Mouse (Mus musculus) C2C12 (cell line): ENCODE results near the gene Fam3c. TPM values are rescaled to one million over a fixed set of nuclear protein-coding genes. Genes with fewer than 3 reads are reported as not detected.
A peak's percentile ranks its signal among the peaks of the same experiment; 100 is the strongest.

Experiments used
- H3K27me3 ChIP-seq: one replicate; pipeline ENCODE4 v1.6.1; 2011; ENCODE audit not compliant: control insufficient read depth, insufficient read depth, insufficient read length
- H3K36me3 ChIP-seq: one replicate; pipeline ENCODE4 v1.6.1; 2011; ENCODE audit not compliant: control insufficient read depth, insufficient read depth
- H3K4me3 ChIP-seq: one replicate; pipeline ENCODE4 v1.5.1; 2011; ENCODE audit warnings: mild to moderate bottlenecking, control low read depth; ENCODE audit not compliant: poor library complexity, insufficient read depth, severe bottlenecking
- H3K79me2 ChIP-seq: one replicate; pipeline ENCODE4 v1.6.1; 2011; ENCODE audit not compliant: control insufficient read depth, insufficient read depth
- H3K79me3 ChIP-seq: one replicate; pipeline ENCODE4 v1.6.1; 2011; ENCODE audit warnings: low read depth, control low read depth
- H3ac ChIP-seq: one replicate; pipeline ENCODE3; 2011; ENCODE audit warnings: low read depth; ENCODE audit not compliant: control insufficient read depth, insufficient read length
- CEBPB ChIP-seq: IDR thresholded peaks from one replicate; pipeline ENCODE4 v1.6.1; 2011; ENCODE audit warnings: low read depth, mild to moderate bottlenecking, control low read depth, moderate library complexity
- CTCF ChIP-seq: IDR thresholded peaks from one replicate; pipeline ENCODE4 v1.5.1; 2011; ENCODE audit not compliant: control insufficient read depth, insufficient read depth, insufficient read length
- FOSL1 ChIP-seq: IDR thresholded peaks from one replicate; pipeline ENCODE4 v1.8.0; 2011; ENCODE audit warnings: mild to moderate bottlenecking, low read length; ENCODE audit not compliant: poor library complexity, insufficient read depth, severe bottlenecking
- MAX ChIP-seq: IDR thresholded peaks from one replicate; pipeline ENCODE4 v1.6.1; 2011; ENCODE audit warnings: mild to moderate bottlenecking, control low read depth
- MYOD1 ChIP-seq: IDR thresholded peaks from one replicate; pipeline ENCODE4 v1.6.1; 2011; ENCODE audit warnings: low read depth; ENCODE audit not compliant: control insufficient read depth, insufficient read length
- MYOG ChIP-seq: IDR thresholded peaks from one replicate; pipeline ENCODE4 v1.6.1; 2011; ENCODE audit not compliant: control insufficient read depth, insufficient read length; ENCODE audit errors: extremely low read depth
- USF1 ChIP-seq: IDR thresholded peaks from one replicate; pipeline ENCODE4 v1.6.1; 2011; ENCODE audit warnings: low read depth, mild to moderate bottlenecking, control low read depth, moderate library complexity
- polyA plus RNA-seq: library from polyadenylated mRNA; unstranded; fragments of >200 nt; fragmentation: generic; extraction: Trizol; gene quantifications from one replicate; pipeline ENCODE4 v1.2.1, GENCODE M21; 2012; ENCODE audit warnings: missing spikeins

Fam3c gene
- polyA plus RNA-seq, 1 experiment, result 19.0 TPM

- TF ChIP-seq CTCF (no peak), MAX (no peak), FOSL1 (no peak)
- Histone ChIP-seq H3K27me3 (no peaks in the 10 kb centered on the region), H3K79me2 (no peaks in the 10 kb centered on the region), H3ac (no peak overlapping the region), H3K4me3 (no peak overlapping the region), H3K36me3 (no peaks in the 10 kb centered on the region), H3K79me3 (no peaks in the 10 kb centered on the region)
Observed at GRCm38 (mm10) chr6:22398079-22398774, 42.2 kb upstream of the Fam3c start.

GRCm38 (mm10) chr6:22395207-22395606 is 39.2 kb upstream of the Fam3c start:
- Histone ChIP-seq H3K79me3 (no peaks in the 10 kb centered on the region), H3K36me3 (no peaks in the 10 kb centered on the region), H3K79me2 (no peaks in the 10 kb centered on the region), H3K27me3 (no peaks in the 10 kb centered on the region), H3ac (no peak overlapping the region), H3K4me3 (no peak overlapping the region)
- TF ChIP-seq MYOD1 (no peak), MYOG (no peak), CEBPB (no peak), USF1 (no peak), CTCF (no peak)

GRCm38 (mm10) chr6:22390654-22391365 is 34.8 kb upstream of the Fam3c start:
- Histone ChIP-seq H3K79me2 (no peaks in the 10 kb centered on the region), H3ac (no peak overlapping the region), H3K36me3 (no peaks in the 10 kb centered on the region), H3K79me3 (no peaks in the 10 kb centered on the region), H3K27me3 (no peaks in the 10 kb centered on the region), H3K4me3 (no peak overlapping the region)
- TF ChIP-seq CEBPB (no peak), USF1 (no peak), CTCF (no peak)

- Histone ChIP-seq H3K4me3 (no peak overlapping the region), H3K36me3 (no peaks in the 10 kb centered on the region), H3K79me3 (no peaks in the 10 kb centered on the region), H3ac (no peak overlapping the region), H3K79me2 (no peaks in the 10 kb centered on the region), H3K27me3 (no peaks in the 10 kb centered on the region)
- TF ChIP-seq MYOD1, result no peak
- no peak for TF ChIP-seq CTCF
Observed at GRCm38 (mm10) chr6:22385254-22385870, 29.3 kb upstream of the Fam3c start.

- H3K36me3 ChIP-seq, result no peaks in the 10 kb centered on the region
- no peak overlapping the region for H3ac ChIP-seq
- no peaks in the 10 kb centered on the region for H3K27me3 ChIP-seq
- no peaks in the 10 kb centered on the region for H3K79me3 ChIP-seq
- TF ChIP-seq MYOD1 (no peak), MAX (no peak), MYOG (no peak), CEBPB (no peak), CTCF (no peak), USF1 (no peak), FOSL1 (no peak)
- H3K4me3 ChIP-seq, result no peak overlapping the region
- no peaks in the 10 kb centered on the region for H3K79me2 ChIP-seq
Observed at GRCm38 (mm10) chr6:22380269-22380668, 24.2 kb upstream of the Fam3c start.

- H3K79me2 ChIP-seq, result no peaks in the 10 kb centered on the region
- TF ChIP-seq MYOD1 (no peak), USF1 (no peak), FOSL1 (no peak), CEBPB (peak; percentile 72), CTCF (no peak)
- no peak overlapping the region for H3K4me3 ChIP-seq
- H3K36me3 ChIP-seq, result no peaks in the 10 kb centered on the region
- no peaks in the 10 kb centered on the region for H3K27me3 ChIP-seq
- no peaks in the 10 kb centered on the region for H3K79me3 ChIP-seq
- H3ac ChIP-seq, result no peak overlapping the region
Observed at GRCm38 (mm10) chr6:22379831-22380230, 23.8 kb upstream of the Fam3c start.
